Mouse (Mus musculus) common myeloid progenitor, adult 5-6 weeks (primary cell): ENCODE measurements around the gene Sox10. TPM values are rescaled to one million over a fixed set of nuclear protein-coding genes. Genes with fewer than 3 reads are reported as not detected.

Experiments used
- ATAC-seq: replicated peaks from 2 replicates; pipeline ENCODE4 v1.8.0; 2016; ENCODE audit warnings: low read depth, mild to moderate bottlenecking, moderate TSS enrichment, inconsistent platforms; ENCODE audit not compliant: poor library complexity, severe bottlenecking
- total RNA-seq: library from RNA; stranded (forward); fragments of 200-1000, 187-1606 nt; gene quantifications from 2 replicates; pipeline ENCODE4 v1.2.3, GENCODE M21; 2017

Sox10 gene
- total RNA-seq, 1 experiment from 2014 or later, result not detected

DNA sequence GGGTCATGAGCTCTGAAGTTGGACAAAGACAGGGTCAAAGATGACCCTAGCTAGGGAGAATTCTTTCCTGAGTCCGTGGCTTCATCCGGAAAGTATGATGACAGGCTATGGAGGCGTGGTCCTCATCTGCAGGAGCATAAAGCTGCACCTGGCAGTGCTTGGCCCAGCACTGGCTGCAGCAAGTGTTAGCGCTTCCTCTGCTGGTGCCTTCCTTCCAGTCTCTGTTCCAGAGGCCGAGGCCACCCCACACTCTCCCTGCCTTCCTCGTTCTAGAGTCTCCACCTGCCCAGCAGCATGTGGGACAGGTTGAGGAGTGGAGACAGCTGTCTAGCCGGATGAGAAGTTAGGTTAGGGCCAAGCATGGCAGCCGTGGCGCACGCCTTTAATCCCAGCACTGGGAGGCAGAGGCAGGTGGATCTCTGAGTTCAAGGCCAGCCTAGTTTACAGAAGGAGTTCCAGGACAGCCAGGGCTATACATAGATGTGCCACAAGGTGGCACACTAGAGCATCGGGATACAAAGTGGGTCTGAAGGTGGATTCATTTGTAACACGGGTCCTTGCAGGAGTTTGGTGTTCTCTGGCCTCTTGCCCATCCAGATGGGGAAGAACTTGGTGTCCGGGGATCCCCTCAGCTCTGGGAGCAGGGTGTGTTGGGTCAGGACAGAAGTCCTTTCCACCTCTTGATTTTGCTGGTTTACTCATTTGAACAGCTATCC is 38.7 kb downstream of the Sox10 start:
- ATAC-seq, result peak; percentile 61; the same call in 1 of the 2 replicates

GRCm38 (mm10) chr15:79124331-79124875 is 40.6 kb downstream of the Sox10 start:
- ATAC-seq, result no peak

GRCm38 (mm10) chr15:79123751-79124150 is 41.3 kb downstream of the Sox10 start:
- ATAC-seq, result no peak

- ATAC-seq, result no peak
Observed at GRCm38 (mm10) chr15:79122546-79122945, 42.5 kb downstream of the Sox10 start.

DNA sequence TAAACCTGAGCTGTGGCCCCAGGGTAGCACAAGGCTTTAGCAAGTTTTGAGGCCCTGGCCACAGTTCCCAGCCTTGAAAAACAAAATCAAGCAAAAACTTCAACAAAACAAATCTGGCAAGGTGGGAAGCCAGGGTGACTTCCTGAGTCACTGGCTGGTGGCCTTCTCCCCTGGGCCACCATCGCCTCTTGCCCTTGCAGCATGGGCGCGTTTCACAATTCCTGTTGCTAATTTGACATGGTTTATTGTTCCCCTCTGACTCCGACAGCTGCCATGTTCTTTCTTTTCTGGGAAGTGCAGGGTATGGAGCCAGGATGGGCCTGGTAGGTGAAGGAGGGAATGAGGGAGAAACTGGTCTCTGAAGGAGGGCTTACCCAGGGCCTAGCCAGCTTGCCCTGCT is 42.9 kb downstream of the Sox10 start:
- ATAC-seq, result no peak

- ATAC-seq, result no peak
Observed at GRCm38 (mm10) chr15:79119491-79119890, 45.5 kb downstream of the Sox10 start.

DNA sequence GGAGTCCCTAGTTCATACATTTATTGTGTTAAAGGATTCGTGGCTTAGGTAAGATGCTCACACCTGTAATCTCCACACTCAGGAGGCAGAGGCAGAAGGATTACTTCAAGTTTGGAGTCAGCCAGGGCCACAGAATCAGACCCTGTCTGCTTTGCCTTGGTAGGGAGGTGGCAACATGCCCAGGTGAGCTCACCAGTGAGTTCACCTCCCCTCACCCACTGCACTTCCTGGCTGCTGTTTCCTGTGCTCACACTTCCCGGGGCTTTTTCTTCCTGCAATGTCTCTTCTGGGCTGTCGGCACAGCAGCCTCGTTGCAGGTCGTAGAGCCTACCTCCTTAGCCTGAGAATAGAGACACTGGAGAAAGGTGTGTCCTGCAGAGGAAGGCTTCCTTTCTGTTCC is 49.8 kb downstream of the Sox10 start:
- ATAC-seq, result no peak

DNA sequence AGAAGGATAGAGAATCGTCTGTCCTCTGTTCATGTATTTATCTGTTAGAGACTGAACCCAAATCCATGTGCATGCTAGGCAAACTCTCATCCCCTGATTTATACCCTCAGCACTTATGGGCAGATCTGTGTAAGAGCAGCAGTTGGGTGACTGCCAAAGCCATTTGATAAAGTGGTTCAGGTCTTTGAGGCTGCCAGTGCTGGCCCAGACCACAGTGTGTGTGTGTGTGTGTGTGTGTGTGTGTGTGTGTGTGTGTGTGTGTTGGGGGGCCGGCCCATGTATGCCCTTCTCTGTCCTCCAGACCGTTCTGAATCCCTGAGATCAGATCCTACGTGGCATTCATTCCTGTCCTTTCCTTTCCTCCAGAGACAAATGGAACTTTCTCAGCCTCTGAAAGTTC is 53.3 kb downstream of the Sox10 start:
- ATAC-seq, result no peak

- ATAC-seq, result no peak
Observed at GRCm38 (mm10) chr15:79110528-79110927, 54.5 kb downstream of the Sox10 start.

- no peak for ATAC-seq
Observed at GRCm38 (mm10) chr15:79110031-79110430, 55.0 kb downstream of the Sox10 start.

GRCm38 (mm10) chr15:79109321-79109934 is 55.6 kb downstream of the Sox10 start:
- ATAC-seq, result peak; percentile 43

DNA sequence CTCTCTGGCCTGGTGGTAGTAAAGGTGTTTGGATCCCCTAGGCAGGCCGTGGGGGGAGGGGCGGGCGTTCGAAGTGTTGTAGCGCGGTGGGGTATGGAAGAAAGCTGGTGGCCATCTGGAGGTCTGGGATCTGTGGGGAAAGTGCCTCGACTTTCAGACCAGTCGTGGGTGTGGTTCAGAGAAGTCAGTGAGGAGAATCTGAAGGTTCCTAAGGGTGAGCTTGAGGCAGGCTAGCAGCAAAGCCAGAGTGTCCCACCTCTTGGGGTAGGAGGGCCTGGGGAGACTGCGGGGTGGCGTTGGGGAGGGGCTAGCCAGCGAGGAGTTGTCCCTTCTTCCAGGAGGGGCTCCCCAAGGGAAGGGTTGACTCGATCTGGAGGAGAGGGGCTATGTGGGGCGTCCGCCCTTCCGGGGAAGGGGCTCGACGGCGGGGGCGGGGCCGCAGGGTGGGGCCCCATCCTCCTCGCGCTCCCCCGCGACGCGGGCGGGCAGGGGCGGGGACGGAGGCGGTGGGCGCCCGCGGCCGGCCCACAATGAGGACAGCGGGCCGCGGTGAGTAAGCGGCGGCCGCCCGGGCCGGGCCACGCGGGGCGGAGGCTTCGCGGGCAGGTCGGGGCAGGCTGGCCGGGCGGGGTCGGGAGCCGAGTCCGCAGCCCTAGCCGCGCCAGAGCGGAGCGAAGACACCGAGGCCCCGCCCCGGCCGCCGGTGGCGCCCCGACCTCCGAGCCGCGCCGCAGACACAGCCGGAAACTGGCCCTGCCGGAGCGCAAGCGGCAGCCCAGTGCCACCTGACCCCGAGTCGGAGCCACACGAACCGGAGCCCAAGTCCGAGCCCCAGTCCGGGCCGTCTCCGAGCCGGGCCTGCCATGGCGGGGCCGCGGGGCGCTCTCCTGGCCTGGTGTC is 56.4 kb downstream of the Sox10 start, which contains the start of gene Micall1:
TSS of gene Micall1 (plus strand) at position 478 of the 900 bp plus-strand sequence.
- no peak; the same call in 1 of the 2 replicates for ATAC-seq

- ATAC-seq, result no peak
Observed at GRCm38 (mm10) chr15:79107966-79108365, 57.1 kb downstream of the Sox10 start.

DNA sequence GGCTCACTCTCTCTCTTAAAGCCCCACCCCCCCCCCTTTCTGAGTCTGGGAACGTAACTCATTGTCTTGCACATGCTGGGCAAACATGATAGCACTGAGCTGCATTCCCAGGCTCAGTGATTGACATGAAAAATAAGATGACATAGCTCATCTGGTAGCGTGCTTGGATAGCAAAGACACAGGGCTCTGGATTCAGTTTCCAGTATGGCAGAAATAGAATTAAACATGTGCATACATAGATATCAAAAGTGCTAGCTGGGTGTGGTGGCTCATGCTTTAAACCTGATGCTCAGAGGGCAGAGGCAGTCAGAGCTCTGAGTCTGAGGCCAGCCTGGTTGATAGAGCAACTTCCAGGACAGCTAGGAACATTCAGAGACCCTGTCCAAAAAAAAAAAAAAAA is 59.2 kb downstream of the Sox10 start:
- peak; percentile 17; the same call in 1 of the 2 replicates for ATAC-seq

Other genes starting within 250 kb of the Sox10 start
- gene Lgals1, start 238.5 kb downstream of the Sox10 start, total RNA-seq, result 322 and 335 TPM in 2 replicates
- gene Nol12, start 230.3 kb downstream of the Sox10 start, total RNA-seq, result 27.8 and 29.7 TPM in 2 replicates
- 25.0 and 35.6 TPM in 2 replicates for gene Triobp, start 217.5 kb downstream of the Sox10 start, total RNA-seq
- 53.4 and 60.7 TPM in 2 replicates for gene H1f0, start 136.8 kb downstream of the Sox10 start, total RNA-seq
- gene Galr3, start 123.4 kb downstream of the Sox10 start, total RNA-seq, result 1.4 and 3.5 TPM in 2 replicates
- gene Ankrd54, start 102.3 kb downstream of the Sox10 start, total RNA-seq, result 12.0 and 18.3 TPM in 2 replicates
- 227 and 237 TPM in 2 replicates for gene Eif3l, start 90.1 kb downstream of the Sox10 start, total RNA-seq
- 2.3 and 2.5 TPM in 2 replicates for gene Micall1, start 56.3 kb downstream of the Sox10 start, total RNA-seq
- gene Polr2f, start 24.2 kb downstream of the Sox10 start, total RNA-seq, result 72.3 and 128 TPM in 2 replicates
- gene 1700088E04Rik, start 24.0 kb downstream of the Sox10 start, total RNA-seq, result 0.14 TPM in 1 of 2 replicates, not detected in the other
- gene Pick1, start 63.9 kb upstream of the Sox10 start, total RNA-seq, result 11.3 and 13.0 TPM in 2 replicates
- gene Gm49486, start 64.2 kb upstream of the Sox10 start, total RNA-seq, result not detected in 2 replicates
- not detected in 2 replicates for gene Slc16a8, start 89.5 kb upstream of the Sox10 start, total RNA-seq
- gene Baiap2l2, start 120.3 kb upstream of the Sox10 start, total RNA-seq, result not detected in 2 replicates
- gene Pla2g6, start 163.2 kb upstream of the Sox10 start, total RNA-seq, result 7.8 and 16.9 TPM in 2 replicates
- gene Maff, start 181.4 kb upstream of the Sox10 start, total RNA-seq, result 5.8 and 11.7 TPM in 2 replicates
- gene Tmem184b, start 238.3 kb upstream of the Sox10 start, total RNA-seq, result 3.4 and 4.2 TPM in 2 replicates